Mouse (Mus musculus) fat pad, adult 2 months (tissue): ENCODE results near the gene Prss47.

ENCODE experiments used
- DNase-seq: peaks from one replicate; pipeline ENCODE4 v3.0.0-alpha.2; 2011; ENCODE audit warnings: low read depth, low spot score; ENCODE audit errors: extremely low read depth

The Prss47 gene

GRCm38 (mm10) chr13:65052660-65053059, at the start of gene Prss47:
TSS of gene Prss47 (minus strand) at chr13:65052760.
- no peak for DNase-seq

- DNase-seq, result no peak
Measured at GRCm38 (mm10) chr13:65101232-65101631, 48.7 kb upstream of the Prss47 start.

- DNase-seq, result peak; percentile 10
Measured at GRCm38 (mm10) chr13:65100678-65101077, 48.1 kb upstream of the Prss47 start.

DNA sequence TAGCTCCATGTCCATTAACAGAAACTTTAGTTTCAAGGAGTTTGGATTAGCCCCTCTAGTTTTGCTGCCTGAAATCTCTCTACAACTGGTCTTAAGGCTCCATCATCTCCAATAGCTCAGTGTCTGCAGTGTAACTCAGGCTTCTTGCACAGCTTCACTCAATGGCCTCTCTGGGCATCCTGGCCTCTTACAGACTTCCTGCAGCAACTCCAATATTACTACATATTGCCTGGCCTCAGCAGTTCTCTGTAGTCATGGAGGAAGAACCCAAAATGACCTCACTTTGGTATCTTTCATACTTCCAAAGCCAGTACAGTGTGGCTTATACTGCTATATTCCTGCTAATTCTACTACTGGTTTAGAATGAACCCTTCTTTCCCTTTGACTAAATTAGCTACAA, 44.5 kb upstream of the Prss47 start:
- no peak for DNase-seq

- no peak for DNase-seq
Measured at GRCm38 (mm10) chr13:65095923-65096322, 43.4 kb upstream of the Prss47 start.

- no peak for DNase-seq
Measured at GRCm38 (mm10) chr13:65069969-65070368, 17.4 kb upstream of the Prss47 start.

- DNase-seq, result no peak
Measured at GRCm38 (mm10) chr13:65035057-65035456, 17.5 kb downstream of the Prss47 start.

DNA sequence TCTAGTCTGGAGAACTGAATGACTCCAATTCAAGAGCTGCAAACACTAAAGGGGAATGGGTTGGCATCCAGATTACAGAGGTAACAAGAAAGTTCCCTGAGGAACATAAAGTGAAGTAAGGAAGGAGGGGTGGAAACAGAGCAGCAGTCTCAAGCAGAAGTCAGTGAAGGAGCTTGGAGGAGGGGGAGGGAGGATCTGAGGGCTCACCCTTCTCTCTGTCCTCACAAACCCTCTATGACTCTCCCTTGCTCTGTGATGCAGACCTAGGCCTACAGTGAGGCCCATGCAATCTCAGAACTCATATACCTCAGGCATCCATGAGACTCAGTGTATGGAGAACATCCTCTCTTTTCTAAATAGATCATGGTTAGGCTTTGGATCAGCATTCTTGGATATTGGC, 19.8 kb downstream of the Prss47 start, which contains the start of gene Spata31d1c:
Spata31d1c (plus strand) TSS at position 301 of the 400 bp plus-strand sequence.
- DNase-seq, result no peak

DNA sequence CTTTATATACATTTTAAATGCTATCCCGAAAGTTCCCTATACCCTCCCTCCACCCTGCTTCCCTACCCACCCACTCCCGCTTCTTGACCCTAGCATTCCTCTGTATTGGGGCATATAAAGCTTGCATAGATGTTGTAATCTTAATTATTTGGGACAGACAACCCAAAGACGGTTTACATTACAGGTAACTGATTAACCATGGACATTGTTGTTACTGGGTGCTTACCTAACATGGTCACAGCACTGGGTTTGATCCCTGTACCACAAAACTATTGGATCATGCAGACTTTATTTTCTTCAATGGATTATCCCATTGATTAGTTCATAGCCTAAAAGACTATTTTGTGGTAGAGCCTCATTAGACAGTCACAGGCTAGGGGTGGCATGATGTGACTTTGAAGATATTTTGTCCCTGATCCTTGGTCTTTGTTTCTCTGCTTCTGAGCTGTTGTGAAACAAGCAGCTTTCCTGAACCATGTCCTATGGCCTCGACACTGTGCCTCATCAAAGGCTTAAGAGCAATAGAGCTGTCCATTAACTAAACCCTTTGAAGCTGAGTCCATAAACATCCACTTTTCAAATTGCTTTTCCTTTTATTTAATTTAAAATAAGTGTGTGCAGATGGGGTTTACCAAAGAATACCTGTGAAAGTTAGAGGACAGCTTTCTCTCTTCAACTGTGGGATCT, 41.4 kb downstream of the Prss47 start:
- no peak for DNase-seq

DNA sequence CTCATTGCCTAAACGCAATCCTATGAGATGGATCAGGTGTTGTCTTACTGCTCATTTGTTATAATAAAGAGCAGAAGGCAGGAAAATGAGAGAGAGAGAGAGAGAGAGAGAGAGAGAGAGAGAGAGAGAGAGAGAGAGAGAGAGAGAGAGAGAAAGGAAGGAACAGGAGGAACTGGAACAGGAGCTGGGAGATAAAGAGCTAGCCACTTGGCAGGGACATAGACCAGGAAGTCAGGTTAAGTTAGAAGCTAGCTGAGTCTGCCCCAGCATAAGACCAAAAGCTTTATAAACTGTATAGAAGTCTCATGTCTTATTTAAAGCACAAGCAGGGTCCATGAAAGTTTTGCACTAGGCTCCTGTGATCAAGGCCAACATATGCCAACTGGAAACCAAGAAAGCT, 44.6 kb downstream of the Prss47 start:
- DNase-seq, result no peak

- DNase-seq, result no peak
Measured at GRCm38 (mm10) chr13:65006760-65007159, 45.8 kb downstream of the Prss47 start.

GRCm38 (mm10) chr13:65005414-65005813, 47.1 kb downstream of the Prss47 start:
- DNase-seq, result no peak
